Mouse (Mus musculus): ENCODE measurements at regions not wholly inside any gene's neighbourhood (a gene's known extent, or its start where the extent isn't known, plus 50 kb on each side); places are given as distances from the start of the nearest gene placed in this dataset.

GRCm38 (mm10) chr14:29818751-29819150 is 97.1 kb upstream of the Cacna2d3 start:
- Histone ChIP-seq H3K36me3 (no peaks in the 10 kb centered on the region), H3K27me3 (no peaks in the 10 kb centered on the region), H3K9me3 (replicated peaks) (no peaks in the 10 kb centered on the region), H3K4me1 (no peaks in the 10 kb centered on the region), H3K9ac (no peak overlapping the region), H3K27ac (replicated peaks) (no peak overlapping the region), H3K4me3 (replicated peaks) (no peak overlapping the region), H3K4me2 (replicated peaks) (no peak overlapping the region)
- WGBS = 77% methylated on average over 2 of the region's 2 CpGs
- no peak for ATAC-seq (ENCODE audit: insufficient number of reproducible peaks, low FRiP score, low TSS enrichment, low read depth)

- no peak overlapping the region for H3K4me3 ChIP-seq (replicated peaks)
- H3K9me3 ChIP-seq (replicated peaks) = no peaks in the 10 kb centered on the region
- WGBS = 61% methylated on average over 1 of the region's 1 CpGs
- no peak overlapping the region for H3K27ac ChIP-seq (replicated peaks)
- no peaks in the 10 kb centered on the region for H3K27me3 ChIP-seq
- no peaks in the 10 kb centered on the region for H3K4me1 ChIP-seq
- no peak overlapping the region for H3K4me2 ChIP-seq (replicated peaks)
- no peak for ATAC-seq (ENCODE audit: insufficient number of reproducible peaks, low FRiP score, low TSS enrichment, low read depth)
- H3K36me3 ChIP-seq = no peaks in the 10 kb centered on the region
- H3K9ac ChIP-seq = no peak overlapping the region
Measured at GRCm38 (mm10) chr14:29837063-29837462, 115.4 kb upstream of the Cacna2d3 start.

GRCm38 (mm10) chr14:29839576-29839975 is 117.9 kb upstream of the Cacna2d3 start:
- no peak overlapping the region for H3K4me2 ChIP-seq (replicated peaks)
- no peak for ATAC-seq (ENCODE audit: insufficient number of reproducible peaks, low FRiP score, low TSS enrichment, low read depth)
- H3K4me3 ChIP-seq (replicated peaks) = no peak overlapping the region
- no peaks in the 10 kb centered on the region for H3K4me1 ChIP-seq
- no peaks in the 10 kb centered on the region for H3K36me3 ChIP-seq
- WGBS = 96% methylated on average over 3 of the region's 3 CpGs
- H3K9me3 ChIP-seq (replicated peaks) = no peaks in the 10 kb centered on the region
- H3K27ac ChIP-seq (replicated peaks) = no peak overlapping the region
- H3K27me3 ChIP-seq = no peaks in the 10 kb centered on the region
- no peak overlapping the region for H3K9ac ChIP-seq

GRCm38 (mm10) chr14:29841361-29842117 is 119.9 kb upstream of the Cacna2d3 start:
- Histone ChIP-seq H3K27me3 (no peaks in the 10 kb centered on the region), H3K4me2 (replicated peaks) (no peak overlapping the region), H3K9me3 (replicated peaks) (no peaks in the 10 kb centered on the region; the same call in 1 of the 2 replicates), H3K27ac (replicated peaks) (no peak overlapping the region), H3K9ac (no peak overlapping the region), H3K36me3 (no peaks in the 10 kb centered on the region), H3K4me1 (no peaks in the 10 kb centered on the region), H3K4me3 (replicated peaks) (no peak overlapping the region)
- no peak for ATAC-seq (ENCODE audit: insufficient number of reproducible peaks, low FRiP score, low TSS enrichment, low read depth)
- WGBS = 83% methylated on average over 7 of the region's 7 CpGs

GRCm38 (mm10) chr14:29847661-29848060 is 120.4 kb upstream of the Selenok start:
- no peaks in the 10 kb centered on the region for H3K36me3 ChIP-seq
- no peaks in the 10 kb centered on the region for H3K27me3 ChIP-seq
- no peak overlapping the region for H3K27ac ChIP-seq (replicated peaks)
- peaks cover 5% of the 10 kb centered on the region; the same call in 1 of the 2 replicates for H3K4me1 ChIP-seq
- 85% methylated on average over 7 of the region's 7 CpGs for WGBS
- no peak overlapping the region for H3K9ac ChIP-seq
- no peaks in the 10 kb centered on the region; the same call in 1 of the 2 replicates for H3K9me3 ChIP-seq (replicated peaks)
- H3K4me2 ChIP-seq (replicated peaks) = no peak overlapping the region
- no peak for ATAC-seq (ENCODE audit: insufficient number of reproducible peaks, low FRiP score, low TSS enrichment, low read depth)
- H3K4me3 ChIP-seq (replicated peaks) = no peak overlapping the region

- 71% methylated on average over 5 of the region's 5 CpGs for WGBS
- Histone ChIP-seq H3K27me3 (no peaks in the 10 kb centered on the region), H3K27ac (replicated peaks) (no peak overlapping the region), H3K36me3 (no peaks in the 10 kb centered on the region), H3K4me1 (peaks cover 5% of the 10 kb centered on the region; the same call in 1 of the 2 replicates), H3K4me3 (replicated peaks) (no peak overlapping the region), H3K9me3 (replicated peaks) (no peaks in the 10 kb centered on the region), H3K4me2 (replicated peaks) (no peak overlapping the region), H3K9ac (no peak overlapping the region)
- no peak for ATAC-seq (ENCODE audit: insufficient number of reproducible peaks, low FRiP score, low TSS enrichment, low read depth)
Measured at GRCm38 (mm10) chr14:29851286-29851685, 116.8 kb upstream of the Selenok start.

GRCm38 (mm10) chr14:29851956-29852725 is 116.0 kb upstream of the Selenok start:
- H3K36me3 ChIP-seq = no peaks in the 10 kb centered on the region
- H3K4me3 ChIP-seq (replicated peaks) = no peak overlapping the region
- ATAC-seq (ENCODE audit: insufficient number of reproducible peaks, low FRiP score, low TSS enrichment, low read depth) = no peak
- 78% methylated on average over 11 of the region's 11 CpGs for WGBS
- H3K9me3 ChIP-seq (replicated peaks) = no peaks in the 10 kb centered on the region
- H3K4me2 ChIP-seq (replicated peaks) = no peak overlapping the region
- H3K9ac ChIP-seq = no peak overlapping the region
- H3K27me3 ChIP-seq = no peaks in the 10 kb centered on the region
- peaks cover 5% of the 10 kb centered on the region; the same call in 1 of the 2 replicates for H3K4me1 ChIP-seq
- no peak overlapping the region for H3K27ac ChIP-seq (replicated peaks)

GRCm38 (mm10) chr14:29862032-29862431 is 106.1 kb upstream of the Selenok start:
- WGBS = 77% methylated on average over 1 of the region's 1 CpGs
- Histone ChIP-seq H3K4me3 (replicated peaks) (no peak overlapping the region), H3K27ac (replicated peaks) (no peak overlapping the region), H3K9me3 (replicated peaks) (no peaks in the 10 kb centered on the region), H3K36me3 (no peaks in the 10 kb centered on the region), H3K27me3 (no peaks in the 10 kb centered on the region), H3K4me1 (0 out of 2 replicates have a peak, but pooled peaks cover 1% of the 10 kb centered on the region), H3K9ac (no peak overlapping the region), H3K4me2 (replicated peaks) (no peak overlapping the region)
- ATAC-seq (ENCODE audit: insufficient number of reproducible peaks, low FRiP score, low TSS enrichment, low read depth) = no peak

- H3K4me1 ChIP-seq = 0 out of 2 replicates have a peak, but pooled peaks cover 5% of the 10 kb centered on the region
- H3K36me3 ChIP-seq = no peaks in the 10 kb centered on the region
- no peak overlapping the region for H3K4me3 ChIP-seq (replicated peaks)
- WGBS = 74% methylated on average over 7 of the region's 7 CpGs
- no peaks in the 10 kb centered on the region for H3K27me3 ChIP-seq
- no peak overlapping the region for H3K4me2 ChIP-seq (replicated peaks)
- H3K9me3 ChIP-seq (replicated peaks) = no peaks in the 10 kb centered on the region
- H3K9ac ChIP-seq = no peak overlapping the region
- H3K27ac ChIP-seq (replicated peaks) = 0 out of 2 replicates have a peak overlapping the region, but pooled peaks have one; percentile 17
- no peak for ATAC-seq (ENCODE audit: insufficient number of reproducible peaks, low FRiP score, low TSS enrichment, low read depth)
Measured at GRCm38 (mm10) chr14:29866455-29867275, 101.4 kb upstream of the Selenok start.

- ATAC-seq (ENCODE audit: insufficient number of reproducible peaks, low FRiP score, low TSS enrichment, low read depth) = no peak
Measured at GRCm38 (mm10) chr14:29867311-29867710, 100.8 kb upstream of the Selenok start.

GRCm38 (mm10) chr14:29869930-29870329 is 98.2 kb upstream of the Selenok start:
- H3K4me1 ChIP-seq = 0 out of 2 replicates have a peak, but pooled peaks cover 5% of the 10 kb centered on the region
- no peak overlapping the region for H3K4me3 ChIP-seq (replicated peaks)
- H3K27ac ChIP-seq (replicated peaks) = 0 out of 2 replicates have a peak overlapping the region, but pooled peaks have one; percentile 22
- H3K9ac ChIP-seq = no peak overlapping the region
- 76% methylated on average over 9 of the region's 9 CpGs for WGBS
- H3K4me2 ChIP-seq (replicated peaks) = no peak overlapping the region
- no peaks in the 10 kb centered on the region for H3K36me3 ChIP-seq
- H3K27me3 ChIP-seq = no peaks in the 10 kb centered on the region
- ATAC-seq (ENCODE audit: insufficient number of reproducible peaks, low FRiP score, low TSS enrichment, low read depth) = no peak
- no peaks in the 10 kb centered on the region for H3K9me3 ChIP-seq (replicated peaks)

More at GRCm38 (mm10) chr14:29867311-29867710, 100.8 kb upstream of the Selenok start:
- H3K4me1 ChIP-seq = 0 out of 2 replicates have a peak, but pooled peaks cover 5% of the 10 kb centered on the region
- H3K27ac ChIP-seq (replicated peaks) = 0 out of 2 replicates have a peak overlapping the region, but pooled peaks have one; percentile 17
- 32% methylated on average over 6 of the region's 6 CpGs for WGBS
- no peaks in the 10 kb centered on the region for H3K9me3 ChIP-seq (replicated peaks)
- no peaks in the 10 kb centered on the region for H3K36me3 ChIP-seq
- no peak overlapping the region for H3K4me2 ChIP-seq (replicated peaks)
- no peaks in the 10 kb centered on the region for H3K27me3 ChIP-seq
- no peak overlapping the region for H3K9ac ChIP-seq
- no peak overlapping the region for H3K4me3 ChIP-seq (replicated peaks)

Data from embryonic facial prominence, embryonic 15.5 days (tissue).